Mouse (Mus musculus) forebrain, embryonic 16.5 days (tissue): Measurements from ENCODE around the gene Klhl26. TPM values are rescaled to one million over a fixed set of nuclear protein-coding genes. Genes with fewer than 3 reads are reported as not detected.
A peak's percentile ranks its signal among the peaks of the same experiment; 100 is the strongest.

Source experiments
- ATAC-seq: fragments of 200-750 bp; cut with Nextera tagmentation; 2 replicates; pipeline ENCODE4 v1.8.0; 2017; ENCODE audit warnings: mild to moderate bottlenecking, moderate library complexity
- H3K27ac ChIP-seq: fragments of 300-500 bp; sonication (generic); 2 replicates; pipeline ENCODE4 v1.5.1; 2014; ENCODE audit warnings: low read length, control low read depth
- H3K27me3 ChIP-seq: fragments of 300-500 bp; sonication (generic); replicated peaks from 2 replicates; pipeline ENCODE4 v1.6.1; 2014; ENCODE audit warnings: low read length; ENCODE audit not compliant: control insufficient read depth, insufficient read depth
- H3K36me3 ChIP-seq: fragments of 300-500 bp; sonication (generic); 2 replicates; pipeline ENCODE4 v1.6.1; 2014; ENCODE audit not compliant: control insufficient read depth, insufficient read depth
- H3K4me1 ChIP-seq: fragments of 300-500 bp; sonication (generic); replicated peaks from 2 replicates; pipeline ENCODE4 v1.6.1; 2014; ENCODE audit warnings: low read length; ENCODE audit not compliant: control insufficient read depth, insufficient read depth
- H3K4me2 ChIP-seq: fragments of 300-500 bp; sonication (generic); 2 replicates; pipeline ENCODE4 v1.6.1; 2014; ENCODE audit warnings: mild to moderate bottlenecking, low read length, control low read depth
- H3K4me3 ChIP-seq: fragments of 300-500 bp; sonication (generic); replicated peaks from 2 replicates; pipeline ENCODE4 v1.5.1; 2014; ENCODE audit warnings: mild to moderate bottlenecking, low read length, control low read depth
- H3K9ac ChIP-seq: fragments of 300-500 bp; sonication (generic); replicated peaks from 2 replicates; pipeline ENCODE4 v1.6.1; 2014; ENCODE audit warnings: low read depth, low read length, control low read depth
- H3K9me3 ChIP-seq: fragments of 300-500 bp; sonication (generic); 2 replicates; pipeline ENCODE4 v1.6.1; 2016; ENCODE audit warnings: low read length; ENCODE audit not compliant: control insufficient read depth
- WGBS: fragments of 180-500 bp; shearing (Covaris S2); extraction: QIAGEN DNeasy Blood & Tissue Kit; methylation state at CpG from one replicate; pipeline ENCODE4 v1.1.7; 2014; 5-methylcytosine and 5-hydroxymethylcytosine counted together
- polyA plus RNA-seq: library from polyadenylated mRNA; unstranded; fragments of >200 nt; fragmentation: Nextera tagmentation; extraction: Ambion mirVana; gene quantifications from 2 replicates; pipeline ENCODE4 v1.2.1, GENCODE M21; 2015

Klhl26 gene
- polyA plus RNA-seq, 1 experiment from 2014 or later = 26.2 TPM

DNA sequence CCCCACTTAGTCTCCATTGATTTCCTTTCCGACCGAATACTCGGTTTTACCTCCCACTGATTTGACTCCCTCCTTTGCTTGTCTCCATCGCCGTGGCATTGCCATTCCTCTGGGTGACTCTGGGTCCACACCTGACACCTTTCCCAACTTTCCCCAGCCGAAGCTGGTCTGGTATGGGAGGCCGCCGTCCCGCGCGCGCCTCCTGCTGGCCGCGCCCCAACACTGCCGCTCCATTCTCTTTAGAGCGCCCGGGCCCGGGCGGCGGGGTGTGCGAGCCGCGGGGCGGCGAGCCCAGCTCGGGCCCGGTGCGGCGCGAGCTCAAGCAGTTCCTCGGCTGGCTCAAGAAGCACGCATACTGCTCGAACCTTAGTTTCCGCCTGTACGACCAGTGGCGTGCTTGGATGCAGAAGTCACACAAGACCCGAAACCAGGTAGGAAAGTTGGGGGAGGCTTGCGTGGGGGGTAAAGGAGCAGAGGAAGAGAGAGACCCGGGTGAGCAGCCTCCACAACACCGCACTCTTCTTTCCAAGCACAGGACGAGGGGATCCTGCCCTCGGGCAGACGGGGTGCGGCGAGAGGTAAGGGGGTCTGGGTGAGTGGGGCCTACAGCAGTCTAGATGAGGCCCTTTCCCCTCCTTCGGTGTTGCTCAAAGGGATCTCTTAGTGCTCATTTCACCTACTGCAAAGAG is 26.4 kb upstream of the Klhl26 start:
- H3K36me3 ChIP-seq = peaks cover 9% of the 10 kb centered on the region
- ATAC-seq = no peak
- H3K27me3 ChIP-seq = peaks cover 51% of the 10 kb centered on the region
- H3K9ac ChIP-seq = no peak overlapping the region; the same call in 1 of the 2 replicates
- peaks cover 31% of the 10 kb centered on the region for H3K4me1 ChIP-seq
- H3K9me3 ChIP-seq = peaks cover 2% of the 10 kb centered on the region; the same call in 1 of the 2 replicates
- H3K4me2 ChIP-seq = no peak overlapping the region
- H3K4me3 ChIP-seq = no peak overlapping the region
- no peak overlapping the region for H3K27ac ChIP-seq
- 12% methylated on average over 46 of the region's 46 CpGs for WGBS

DNA sequence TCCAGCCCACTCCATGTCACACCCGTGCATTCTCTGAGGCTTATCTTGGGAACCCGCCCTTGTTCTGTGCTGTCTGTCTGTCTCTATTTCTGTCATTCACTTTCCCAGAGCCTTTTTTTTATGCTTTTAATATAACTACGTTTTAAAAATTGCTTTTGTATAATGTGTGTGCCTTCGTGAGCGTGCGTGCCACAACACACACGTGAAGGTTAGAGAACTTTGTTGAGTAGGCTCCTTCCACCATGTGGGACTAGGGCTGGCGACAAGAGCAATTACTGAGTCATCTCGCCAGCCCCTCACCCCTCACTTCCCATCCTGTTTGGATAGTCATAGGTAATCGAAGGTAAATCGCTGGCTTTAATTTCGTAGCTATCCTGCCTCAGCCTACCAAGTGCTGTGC is 25.8 kb upstream of the Klhl26 start:
- Histone ChIP-seq H3K4me2 (no peak overlapping the region), H3K9me3 (peaks cover 2% of the 10 kb centered on the region; the same call in 1 of the 2 replicates), H3K27me3 (peaks cover 51% of the 10 kb centered on the region), H3K9ac (no peak overlapping the region), H3K27ac (no peak overlapping the region), H3K4me1 (peaks cover 31% of the 10 kb centered on the region), H3K4me3 (no peak overlapping the region), H3K36me3 (peaks cover 4% of the 10 kb centered on the region)
- no peak for ATAC-seq
- 33% methylated on average over 12 of the region's 12 CpGs for WGBS

DNA sequence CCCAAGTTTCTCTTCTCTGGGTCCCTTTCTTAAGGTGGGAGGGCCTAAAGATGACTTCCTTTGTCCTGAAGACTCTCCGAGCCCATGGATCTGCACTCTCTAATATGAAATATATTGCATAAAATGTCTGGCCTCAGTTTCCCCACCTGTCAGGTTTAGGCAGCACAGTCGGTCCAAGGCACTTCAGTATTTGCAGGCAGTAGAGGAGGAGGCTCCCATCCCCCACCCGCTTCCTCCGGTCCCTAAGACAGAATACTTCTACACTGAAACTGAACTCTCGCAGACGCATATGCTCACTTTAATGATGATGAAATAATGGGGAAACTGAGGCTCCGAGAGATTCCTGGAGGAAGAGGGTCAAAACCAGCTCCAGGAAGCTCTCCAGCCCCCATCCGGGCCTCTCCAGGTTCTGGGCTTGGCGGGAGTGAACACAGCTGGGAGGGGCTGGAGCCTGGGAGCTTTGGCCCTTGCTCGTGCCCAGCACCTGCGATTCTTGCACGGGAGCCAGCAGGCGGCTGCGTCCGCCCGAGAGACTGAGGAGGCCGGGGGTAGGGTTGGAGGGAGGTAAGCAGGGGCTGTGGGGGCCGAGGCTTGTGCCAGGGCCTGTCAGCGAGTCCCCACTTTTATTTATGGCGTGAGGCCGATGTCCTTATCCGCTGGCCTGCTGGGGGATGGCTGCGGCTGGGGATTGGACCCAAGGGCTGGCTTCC is 25.2 kb upstream of the Klhl26 start:
- peaks cover 2% of the 10 kb centered on the region; the same call in 1 of the 2 replicates for H3K36me3 ChIP-seq
- H3K9me3 ChIP-seq = peaks cover 2% of the 10 kb centered on the region; the same call in 1 of the 2 replicates
- ATAC-seq = no peak
- WGBS = 9% methylated on average over 22 of the region's 23 CpGs
- no peak overlapping the region for H3K4me2 ChIP-seq
- H3K27ac ChIP-seq = no peak overlapping the region
- H3K27me3 ChIP-seq = peaks cover 54% of the 10 kb centered on the region
- H3K4me1 ChIP-seq = peaks cover 31% of the 10 kb centered on the region
- H3K4me3 ChIP-seq = no peak overlapping the region
- no peak overlapping the region for H3K9ac ChIP-seq

DNA sequence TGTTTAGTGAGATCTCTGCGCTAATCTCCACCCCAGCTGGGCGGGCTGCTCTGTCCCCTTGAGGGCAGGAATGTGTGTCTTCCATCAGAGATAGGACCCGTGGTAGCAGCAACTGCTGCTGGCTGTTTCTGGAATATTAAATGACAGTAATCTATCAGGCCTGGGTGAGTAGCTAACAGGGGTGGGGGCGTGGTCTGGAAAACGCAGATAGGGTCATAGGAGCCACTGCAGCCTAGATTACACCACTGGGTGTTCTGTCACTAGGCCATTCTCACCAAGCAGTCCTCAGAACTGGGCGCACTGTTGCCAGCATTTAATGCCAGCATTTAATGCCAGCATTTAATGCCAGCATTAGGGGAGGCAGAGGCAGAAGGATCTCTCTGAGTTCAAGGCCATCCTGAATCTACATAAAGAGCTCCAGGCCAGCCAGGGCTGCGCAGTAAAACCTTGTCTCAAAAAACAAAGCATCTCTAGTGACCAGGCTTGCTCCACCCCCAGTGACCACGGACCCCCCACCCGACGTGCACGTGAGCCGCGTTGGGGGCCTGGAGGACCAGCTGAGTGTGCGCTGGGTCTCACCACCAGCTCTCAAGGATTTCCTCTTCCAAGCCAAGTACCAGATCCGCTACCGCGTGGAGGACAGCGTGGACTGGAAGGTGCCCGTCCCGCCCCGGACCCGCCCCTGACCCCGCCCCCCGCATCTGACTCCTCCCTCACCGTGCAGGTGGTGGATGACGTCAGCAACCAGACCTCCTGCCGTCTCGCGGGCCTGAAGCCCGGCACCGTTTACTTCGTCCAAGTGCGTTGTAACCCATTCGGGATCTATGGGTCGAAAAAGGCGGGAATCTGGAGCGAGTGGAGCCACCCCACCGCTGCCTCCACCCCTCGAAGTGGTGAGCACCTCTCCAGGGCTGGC is 23.9 kb upstream of the Klhl26 start:
- no peak overlapping the region for H3K9ac ChIP-seq
- peaks cover 68% of the 10 kb centered on the region for H3K27me3 ChIP-seq
- ATAC-seq = no peak
- H3K4me1 ChIP-seq = peaks cover 27% of the 10 kb centered on the region
- no peak overlapping the region for H3K27ac ChIP-seq
- no peak overlapping the region for H3K4me3 ChIP-seq
- WGBS = 5% methylated on average over 39 of the region's 39 CpGs
- H3K36me3 ChIP-seq = peaks cover 2% of the 10 kb centered on the region; the same call in 1 of the 2 replicates
- H3K9me3 ChIP-seq = peaks cover 2% of the 10 kb centered on the region; the same call in 1 of the 2 replicates
- no peak overlapping the region for H3K4me2 ChIP-seq

DNA sequence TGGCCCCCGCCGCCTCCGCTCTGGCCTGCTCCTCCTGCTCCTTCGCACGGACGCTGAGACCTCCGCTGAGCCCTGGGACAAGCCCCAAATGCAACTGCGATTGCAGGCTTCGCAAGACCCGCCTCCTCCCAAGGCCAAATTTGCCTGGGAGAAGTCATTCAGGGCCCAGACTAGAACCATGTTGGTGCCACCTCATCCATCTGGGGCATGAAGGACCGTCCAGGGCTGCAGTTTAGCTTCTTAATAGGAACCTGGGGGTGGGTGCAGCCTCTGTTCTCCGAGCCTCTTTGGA is 18.9 kb upstream of the Klhl26 start:
- Histone ChIP-seq H3K27ac (no peak overlapping the region), H3K4me1 (peaks cover 23% of the 10 kb centered on the region), H3K4me3 (no peak overlapping the region), H3K9me3 (peaks cover 2% of the 10 kb centered on the region; the same call in 1 of the 2 replicates), H3K4me2 (no peak overlapping the region), H3K9ac (0 out of 2 replicates have a peak overlapping the region, but pooled peaks have one; percentile 6), H3K27me3 (peaks cover 86% of the 10 kb centered on the region), H3K36me3 (no peaks in the 10 kb centered on the region)
- WGBS = 6% methylated on average over 12 of the region's 12 CpGs
- ATAC-seq = no peak

DNA sequence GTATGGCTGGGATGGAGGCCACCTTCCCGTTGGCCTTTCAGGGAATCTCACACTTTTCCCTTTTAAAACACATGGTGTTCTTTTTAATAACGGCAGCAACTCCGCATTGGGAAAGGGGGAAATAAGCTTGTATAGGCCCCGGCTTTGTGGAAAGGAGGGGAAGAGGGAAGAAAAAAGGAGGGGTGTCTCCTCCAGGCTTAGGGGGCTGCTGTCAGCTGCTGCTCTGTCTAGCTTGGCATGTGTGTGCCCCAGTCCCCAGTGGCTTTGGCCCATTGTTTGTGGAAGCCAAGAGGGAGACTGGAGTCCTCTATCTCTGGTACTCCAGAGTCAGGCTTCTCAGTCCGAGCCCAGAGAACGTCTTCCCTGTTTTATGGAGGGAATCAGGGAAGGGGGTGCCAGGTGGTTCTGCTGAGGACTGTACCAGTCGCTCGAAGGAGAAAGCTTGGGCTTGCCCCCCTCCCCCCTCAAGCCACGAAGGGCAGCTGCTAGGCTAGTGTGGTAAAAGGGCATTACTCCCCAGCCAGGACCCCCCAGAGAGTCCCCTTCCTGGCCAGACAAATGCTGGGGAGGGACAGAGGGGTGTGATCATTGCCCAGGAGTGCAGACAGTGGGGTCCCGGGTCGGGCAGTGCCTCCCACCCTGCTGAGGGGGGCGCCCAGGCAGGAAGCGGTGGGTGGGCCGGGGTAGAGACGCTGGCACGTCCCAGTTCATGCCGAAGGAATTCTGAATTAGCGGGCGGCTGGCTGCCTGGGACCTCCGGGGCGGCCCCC is 18.4 kb upstream of the Klhl26 start:
- Histone ChIP-seq H3K36me3 (no peaks in the 10 kb centered on the region), H3K4me1 (peaks cover 23% of the 10 kb centered on the region), H3K4me3 (peak overlapping the region; percentile 10), H3K27ac (no peak overlapping the region), H3K27me3 (peaks cover 86% of the 10 kb centered on the region), H3K4me2 (no peak overlapping the region; the same call in 1 of the 2 replicates), H3K9ac (0 out of 2 replicates have a peak overlapping the region, but pooled peaks have one; percentile 6), H3K9me3 (no peaks in the 10 kb centered on the region)
- ATAC-seq = no peak; the same call in 1 of the 2 replicates
- 3% methylated on average over 21 of the region's 21 CpGs for WGBS

DNA sequence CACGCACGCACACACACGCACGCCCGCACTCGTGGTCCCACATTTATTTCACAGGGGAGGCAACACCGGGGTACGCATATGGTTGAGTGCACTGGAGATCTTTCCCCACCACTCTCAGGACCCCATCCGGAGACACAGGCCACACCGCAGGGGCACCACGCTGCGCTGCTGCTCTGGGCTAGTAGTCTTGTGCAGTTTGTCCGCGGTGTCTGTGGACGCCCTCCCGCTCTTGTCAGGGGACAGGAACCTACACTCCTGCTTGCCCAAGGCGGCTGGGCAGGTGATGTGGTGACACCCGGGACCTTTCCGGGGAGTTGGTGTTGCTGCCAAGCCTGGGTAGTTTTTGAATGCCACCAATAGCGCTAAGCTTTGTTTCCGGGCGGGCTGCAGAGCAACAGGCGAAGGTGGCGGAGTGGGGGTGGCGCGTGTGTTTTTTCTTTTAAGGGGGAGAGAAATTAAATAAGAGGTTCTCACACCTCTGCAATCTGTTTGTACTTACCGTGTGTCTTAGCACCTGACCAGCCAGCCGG is 17.7 kb upstream of the Klhl26 start:
- 2% methylated on average over 28 of the region's 28 CpGs for WGBS
- Histone ChIP-seq H3K9me3 (no peaks in the 10 kb centered on the region), H3K9ac (no peak overlapping the region), H3K36me3 (no peaks in the 10 kb centered on the region), H3K4me2 (peak overlapping the region; percentile 29), H3K4me3 (peak overlapping the region; percentile 10), H3K27ac (no peak overlapping the region), H3K27me3 (peaks cover 86% of the 10 kb centered on the region), H3K4me1 (peaks cover 25% of the 10 kb centered on the region)
- no peak for ATAC-seq

DNA sequence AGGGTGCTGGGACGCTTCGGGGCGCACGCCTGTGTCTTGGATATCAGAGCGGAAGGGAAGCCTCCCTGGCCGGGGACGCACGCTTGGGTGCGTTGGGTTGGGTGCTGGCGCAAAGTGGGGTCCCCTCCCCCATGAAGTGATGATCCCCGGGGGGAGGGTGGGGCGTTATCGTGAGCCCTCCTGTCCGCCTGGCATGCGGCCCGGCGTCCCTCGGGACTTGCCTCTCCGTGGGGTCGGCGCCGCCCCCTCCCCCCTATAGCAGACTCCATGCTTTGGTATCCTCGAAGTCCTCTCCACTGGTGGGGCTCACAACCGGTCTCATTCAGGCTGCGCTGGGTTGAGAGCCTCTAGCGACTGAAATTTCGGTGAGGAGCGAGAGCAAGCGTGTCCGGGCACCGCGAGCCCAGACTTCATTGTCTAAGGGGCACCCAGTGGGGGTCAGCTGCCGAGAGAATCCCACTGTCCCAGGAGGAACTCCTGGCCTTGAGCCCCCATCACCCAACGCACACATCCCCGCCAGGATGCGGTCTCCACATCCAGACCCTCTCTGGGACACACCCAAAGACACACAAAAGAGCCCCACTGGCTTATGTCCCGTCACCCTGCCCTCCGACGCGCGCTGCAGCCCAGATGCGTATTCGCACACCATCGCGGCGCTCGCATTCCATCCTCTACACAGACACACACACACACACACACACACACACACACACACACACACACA is 17.1 kb upstream of the Klhl26 start:
- Histone ChIP-seq H3K27ac (no peak overlapping the region), H3K4me2 (peak overlapping the region; percentile 64), H3K4me1 (peaks cover 27% of the 10 kb centered on the region), H3K9ac (peak overlapping the region; percentile 47; the same call in 1 of the 2 replicates), H3K9me3 (no peaks in the 10 kb centered on the region), H3K36me3 (no peaks in the 10 kb centered on the region), H3K27me3 (peaks cover 88% of the 10 kb centered on the region), H3K4me3 (peak overlapping the region; percentile 43)
- 2% methylated on average over 47 of the region's 47 CpGs for WGBS
- peak; percentile 29; the same call in 1 of the 2 replicates for ATAC-seq
